Mouse (Mus musculus) embryonic fibroblast, embryonic 13.5 days (primary cell): ENCODE data around the gene Hoxa7. TPM values are rescaled to one million over a fixed set of nuclear protein-coding genes. Genes with fewer than 3 reads are reported as not detected.

ENCODE experiments used
- H3K27ac ChIP-seq: 2 replicates; pipeline ENCODE4 v1.5.1; 2012; ENCODE audit warnings: low read length, control low read depth, inconsistent platforms; ENCODE audit not compliant: insufficient read depth
- H3K4me1 ChIP-seq: 2 replicates; pipeline ENCODE4 v1.6.1; 2011; ENCODE audit warnings: low read length; ENCODE audit not compliant: control insufficient read depth, insufficient read depth
- H3K4me3 ChIP-seq: 2 replicates; pipeline ENCODE4 v1.5.1; 2011; ENCODE audit warnings: mild to moderate bottlenecking, control low read depth, low read length; ENCODE audit not compliant: insufficient read depth
- CTCF ChIP-seq: IDR thresholded peaks from 2 replicates; pipeline ENCODE4 v1.5.1; 2011; ENCODE audit warnings: mild to moderate bottlenecking, control low read depth, low read length, moderate library complexity, borderline replicate concordance; ENCODE audit not compliant: insufficient read depth
- POLR2A ChIP-seq: IDR thresholded peaks from 2 replicates; pipeline ENCODE4 v1.6.1; 2011; ENCODE audit warnings: low read depth, mild to moderate bottlenecking, control low read depth, low read length, moderate library complexity
- polyA plus RNA-seq: library from polyadenylated mRNA; stranded (reverse); fragments of >200 nt; gene quantifications from 2 replicates; pipeline ENCODE4 v1.2.4, GENCODE M21; 2011; ENCODE audit warnings: low read depth; ENCODE audit not compliant: missing spikeins, insufficient read length

The Hoxa7 gene
- polyA plus RNA-seq, 1 experiment: 15.8 TPM

DNA sequence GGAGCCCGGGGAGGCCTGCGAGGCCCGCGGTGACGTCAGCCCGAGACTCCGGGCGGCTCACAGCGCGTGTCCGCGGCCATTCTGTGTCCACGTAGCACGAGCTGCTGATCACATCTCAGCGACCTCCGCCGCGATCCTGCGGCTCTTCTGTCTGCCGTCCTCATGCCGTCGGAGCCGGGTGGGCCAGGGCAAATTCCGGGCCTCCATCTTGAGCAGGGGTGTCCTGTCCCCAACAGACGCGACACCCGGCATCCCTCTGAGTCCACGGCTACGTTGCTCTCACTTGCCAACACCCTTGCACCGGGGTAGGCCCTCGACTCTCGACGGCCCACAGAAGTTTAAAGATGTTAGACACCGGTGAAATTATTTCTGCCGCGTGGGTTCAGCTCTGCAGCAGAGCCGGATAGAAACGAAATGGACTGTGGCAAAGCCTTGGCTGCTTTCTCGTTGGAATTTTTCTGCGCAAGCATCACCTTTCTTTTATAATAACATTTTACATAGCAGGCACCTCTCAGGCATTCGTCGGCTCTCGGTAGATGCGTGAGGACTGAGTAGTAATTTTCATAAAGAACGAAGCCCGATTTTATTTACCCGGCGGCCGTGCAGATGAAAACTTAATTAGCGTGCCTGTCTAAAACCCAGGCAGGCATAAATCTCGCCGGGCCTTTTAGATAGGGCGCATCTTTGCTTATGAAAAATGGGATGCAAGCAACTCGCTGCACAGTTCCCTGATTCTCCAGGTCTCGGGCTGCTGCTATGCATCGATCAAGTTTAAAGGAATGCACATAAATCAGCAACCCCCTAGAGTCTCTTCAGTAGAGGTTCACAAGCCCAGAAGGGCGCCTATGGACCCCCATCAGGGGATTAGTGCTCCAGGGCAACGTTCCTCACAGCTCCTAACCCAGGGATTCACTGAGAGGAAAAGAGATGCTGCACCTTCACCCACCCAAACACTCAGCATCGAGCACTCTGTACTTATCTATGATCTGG is 32.2 kb upstream of the Hoxa7 start:
- Histone ChIP-seq H3K27ac (no peak overlapping the region), H3K4me1 (no peaks in the 10 kb centered on the region), H3K4me3 (peak overlapping the region; percentile 10; the same call in 1 of the 2 replicates)
- TF ChIP-seq CTCF (no peak), POLR2A (no peak)

DNA sequence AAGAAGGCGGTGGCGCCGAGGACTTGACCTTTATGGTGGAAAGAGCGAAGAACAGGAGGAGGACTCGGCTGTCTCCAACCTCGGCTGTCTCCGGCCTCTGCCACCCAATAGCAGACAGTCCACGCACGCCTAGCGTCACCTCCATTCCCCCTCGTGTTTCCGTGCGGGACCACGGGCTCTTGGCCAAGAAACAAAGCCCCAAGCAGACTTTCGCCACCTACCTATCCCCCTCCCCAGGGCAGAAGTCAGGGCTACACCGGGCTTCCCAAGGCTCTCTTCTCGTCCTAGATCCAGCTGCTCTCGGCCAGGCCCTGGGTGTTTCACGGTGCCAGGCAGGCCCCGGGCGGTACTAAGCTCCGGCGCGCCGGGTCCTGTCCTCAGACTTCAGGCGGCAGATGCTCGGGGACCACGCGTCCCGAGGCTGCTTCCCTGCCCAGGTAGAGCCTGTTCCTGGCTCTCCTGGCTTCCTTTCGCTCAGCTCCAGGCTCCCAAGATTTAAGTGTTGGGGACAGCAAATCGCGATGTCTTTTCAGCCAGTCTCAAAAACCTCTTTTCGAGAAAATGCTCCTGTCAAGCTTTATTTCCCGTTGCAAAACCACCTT is 31.2 kb upstream of the Hoxa7 start:
- no peaks in the 10 kb centered on the region for H3K4me1 ChIP-seq
- H3K27ac ChIP-seq: no peak overlapping the region
- peak overlapping the region; percentile 10; the same call in 1 of the 2 replicates for H3K4me3 ChIP-seq
- TF ChIP-seq POLR2A (no peak), CTCF (no peak)

DNA sequence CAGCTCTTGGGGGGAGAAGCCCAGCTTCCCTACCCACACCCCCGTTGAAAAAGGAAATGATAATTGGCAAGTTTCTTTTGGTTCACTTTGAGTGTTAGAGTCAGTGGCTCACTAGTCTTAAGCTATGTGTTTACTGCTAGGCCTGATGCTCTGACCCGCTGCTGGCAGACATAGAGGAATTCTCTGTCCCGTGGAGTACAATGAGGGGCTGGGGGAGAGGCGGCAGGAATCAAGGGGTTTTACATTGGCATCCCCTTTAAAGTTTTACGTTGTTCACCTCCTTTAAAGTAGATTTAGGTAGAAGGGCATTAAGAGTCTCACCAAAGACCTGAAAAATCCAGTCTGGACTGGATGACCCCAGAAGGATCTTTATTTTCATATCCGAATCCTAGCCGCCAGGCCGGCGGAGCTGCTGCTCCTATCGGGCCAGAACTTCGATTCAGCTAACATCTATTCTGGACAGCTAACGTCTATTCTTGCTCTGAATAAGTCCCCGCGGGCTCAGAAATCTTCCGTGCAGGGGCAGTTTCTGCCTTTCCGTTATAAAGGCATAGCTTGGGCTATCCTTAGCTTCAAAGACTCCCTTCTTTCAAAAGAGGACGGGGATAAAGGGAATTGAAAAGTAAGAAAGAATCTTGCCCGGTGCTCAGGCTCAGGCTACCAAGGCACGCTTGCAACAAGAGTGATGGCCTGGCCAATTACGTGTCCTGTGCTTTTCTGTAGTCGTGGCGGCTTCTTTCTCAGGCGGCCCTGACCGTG is 30.5 kb upstream of the Hoxa7 start:
- Histone ChIP-seq H3K4me3 (peak overlapping the region; percentile 10; the same call in 1 of the 2 replicates), H3K27ac (no peak overlapping the region), H3K4me1 (no peaks in the 10 kb centered on the region)
- TF ChIP-seq POLR2A (no peak), CTCF (no peak)

DNA sequence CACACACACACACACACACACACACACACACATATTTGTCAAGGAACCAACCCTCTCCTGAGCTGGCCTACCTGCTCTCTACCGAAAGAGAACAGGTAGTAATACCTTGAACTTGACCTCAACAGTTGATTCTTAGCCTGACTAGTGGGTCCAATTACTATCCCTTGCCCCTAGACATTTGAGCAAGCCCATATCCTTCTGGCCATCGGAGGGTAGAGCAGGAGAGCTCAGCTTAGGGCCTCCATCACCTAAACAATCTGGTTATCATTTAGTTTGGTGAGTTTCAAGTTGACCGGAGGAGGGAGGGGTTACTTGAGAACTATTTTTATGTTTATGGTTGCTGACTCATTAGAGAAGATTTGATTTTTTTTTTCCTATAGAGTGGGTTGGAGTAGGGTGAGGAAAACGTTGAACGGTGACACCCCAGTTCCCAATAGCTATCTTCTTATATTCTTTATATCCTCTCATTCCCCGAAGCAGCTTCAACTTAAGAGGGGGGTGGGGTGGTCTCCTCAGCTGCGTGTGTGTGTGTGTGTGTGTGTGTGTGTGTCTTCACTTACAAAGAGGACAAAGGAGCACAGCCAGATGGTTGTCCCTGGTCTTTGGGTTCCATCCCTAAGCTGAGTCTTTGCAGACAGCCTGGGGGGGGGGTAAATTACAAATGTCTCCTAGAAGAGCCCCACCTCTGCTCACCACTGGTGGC is 29.7 kb upstream of the Hoxa7 start:
- Histone ChIP-seq H3K4me3 (no peak overlapping the region), H3K4me1 (no peaks in the 10 kb centered on the region), H3K27ac (peak overlapping the region; percentile 19; the same call in 1 of the 2 replicates)
- no peak for TF ChIP-seq CTCF
- TF ChIP-seq POLR2A: no peak

DNA sequence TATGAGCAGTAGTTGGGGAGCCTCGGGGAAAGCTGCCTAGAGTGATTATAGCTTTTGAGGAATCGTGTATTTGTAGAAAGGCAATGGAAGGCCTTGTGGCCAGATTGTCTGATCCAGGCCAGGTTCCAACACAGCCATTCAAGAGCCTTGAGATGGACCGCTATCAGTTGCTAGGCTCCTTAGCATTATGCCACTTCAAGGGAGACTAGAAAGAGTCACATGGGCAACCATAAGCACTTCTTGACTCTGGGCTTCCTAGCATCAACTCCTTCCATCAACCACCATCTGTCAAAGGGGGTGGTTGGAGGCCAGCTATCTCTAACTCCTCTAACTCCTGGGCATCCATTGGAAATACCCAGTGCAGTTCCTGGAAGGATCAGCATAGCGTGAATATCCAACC is 28.2 kb upstream of the Hoxa7 start:
- TF ChIP-seq CTCF (no peak), POLR2A (no peak)
- H3K27ac ChIP-seq: peak overlapping the region; percentile 60; the same call in 1 of the 2 replicates
- H3K4me3 ChIP-seq: no peak overlapping the region

DNA sequence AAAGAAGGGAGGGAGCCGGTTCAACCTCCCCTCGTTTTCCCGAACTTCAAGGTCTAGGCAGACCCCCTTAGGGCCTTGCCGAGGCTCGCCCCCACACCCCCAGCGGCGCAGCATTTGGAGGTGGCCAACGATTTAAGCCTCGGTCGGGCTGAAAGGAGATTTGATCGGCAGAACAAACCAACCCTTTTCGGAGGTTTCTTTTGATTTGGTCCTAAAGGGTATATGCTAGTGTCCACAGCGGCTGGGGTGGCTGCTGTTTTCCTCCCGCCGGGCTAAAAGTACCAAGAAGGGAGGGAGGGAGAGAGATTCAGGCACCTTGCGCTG is 27.7 kb upstream of the Hoxa7 start:
- Histone ChIP-seq H3K27ac (peak overlapping the region; percentile 60), H3K4me1 (no peaks in the 10 kb centered on the region)

More for the DNA sequence above, 28.2 kb upstream of the Hoxa7 start:
- no peaks in the 10 kb centered on the region for H3K4me1 ChIP-seq

DNA sequence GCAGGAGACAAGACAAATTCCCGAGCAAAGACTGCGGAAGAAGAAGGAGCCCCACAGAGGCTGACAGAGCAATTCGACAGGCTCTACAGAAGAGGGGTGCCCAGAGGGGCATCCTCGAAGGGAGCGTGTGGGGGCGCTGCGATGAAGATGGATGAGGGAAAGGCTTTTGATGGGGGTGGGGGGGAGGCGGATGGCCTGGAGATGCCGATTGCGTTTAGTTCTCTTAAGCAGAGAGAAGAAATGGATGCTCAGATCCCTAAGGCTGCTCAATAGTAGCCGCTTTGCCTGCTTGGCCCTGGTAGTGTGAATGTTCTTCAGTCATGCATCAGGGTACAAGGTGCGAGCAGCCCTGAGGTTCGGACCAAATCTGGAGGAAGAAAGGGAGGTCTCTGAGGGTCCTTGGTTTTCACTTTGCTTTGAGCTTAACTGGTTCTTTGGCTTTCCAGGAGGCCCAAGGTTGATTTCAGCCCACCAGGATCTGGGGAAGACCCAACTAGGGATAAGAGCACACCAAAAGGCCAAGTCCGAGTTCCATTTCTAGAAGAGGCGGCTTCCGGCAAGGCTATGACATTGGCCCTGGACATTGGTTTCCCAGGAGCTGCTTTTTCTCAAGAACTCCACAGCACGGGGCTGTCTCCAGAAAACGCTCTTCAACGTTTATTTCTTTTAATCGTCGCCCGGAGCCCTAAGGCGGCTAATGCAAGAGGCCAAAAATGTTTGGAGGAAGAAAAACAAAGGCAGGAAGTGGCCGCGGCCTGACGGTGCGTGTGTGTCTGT is 27.2 kb upstream of the Hoxa7 start:
- TF ChIP-seq CTCF: no peak
- TF ChIP-seq POLR2A: no peak
- Histone ChIP-seq H3K4me3 (peak overlapping the region; percentile 24), H3K4me1 (no peaks in the 10 kb centered on the region), H3K27ac (peak overlapping the region; percentile 60)

More for the DNA sequence above, 27.7 kb upstream of the Hoxa7 start:
- no peak for TF ChIP-seq POLR2A
- TF ChIP-seq CTCF: no peak
- peak overlapping the region; percentile 24 for H3K4me3 ChIP-seq

DNA sequence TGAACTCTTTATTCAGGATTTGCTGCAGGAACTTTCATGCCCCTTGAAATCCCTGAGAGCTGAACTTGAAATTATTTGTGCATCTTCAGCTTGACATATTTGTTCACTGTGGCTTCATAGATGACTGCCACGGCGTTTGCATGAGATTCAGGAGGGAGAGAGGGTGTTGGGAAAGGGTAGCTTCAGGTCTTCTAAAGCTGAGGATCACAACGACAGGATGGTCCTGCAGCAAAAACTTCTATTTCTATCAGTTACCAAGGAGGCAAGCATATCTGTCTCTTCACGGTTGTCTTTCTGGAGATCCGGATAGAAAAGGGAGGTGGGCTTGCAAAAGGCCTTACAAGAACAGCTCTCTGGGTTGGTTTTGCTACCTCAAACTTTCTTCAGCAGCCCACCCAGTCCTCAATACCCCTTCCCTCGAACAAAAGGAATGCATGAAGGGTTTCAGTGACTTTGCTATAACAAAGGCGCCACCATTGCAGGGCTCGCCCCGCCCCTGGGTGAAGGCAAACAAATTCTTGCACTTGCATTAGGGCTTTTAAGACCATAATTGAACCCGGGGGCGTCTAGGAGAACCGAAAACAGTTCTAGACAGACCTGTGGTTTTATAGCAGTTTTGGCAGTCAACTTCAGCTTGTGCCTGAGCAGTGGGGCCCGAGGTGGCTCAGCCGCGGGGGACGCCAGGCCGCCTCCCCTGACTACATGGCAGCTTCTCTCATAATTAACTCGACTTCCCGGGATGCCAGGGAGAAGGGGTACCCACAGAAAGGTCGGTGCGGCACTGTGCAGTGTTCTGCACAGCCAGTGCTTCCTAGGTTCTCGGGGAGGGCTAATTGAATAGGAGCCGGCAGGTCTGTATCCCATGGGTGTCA is 26.3 kb upstream of the Hoxa7 start:
- TF ChIP-seq POLR2A (no peak), CTCF (no peak)
- H3K27ac ChIP-seq: peak overlapping the region; percentile 35
- no peaks in the 10 kb centered on the region for H3K4me1 ChIP-seq
- peak overlapping the region; percentile 23 for H3K4me3 ChIP-seq
